Mouse (Mus musculus): ENCODE results near the gene Sox6.

Gene Sox6

DNA sequence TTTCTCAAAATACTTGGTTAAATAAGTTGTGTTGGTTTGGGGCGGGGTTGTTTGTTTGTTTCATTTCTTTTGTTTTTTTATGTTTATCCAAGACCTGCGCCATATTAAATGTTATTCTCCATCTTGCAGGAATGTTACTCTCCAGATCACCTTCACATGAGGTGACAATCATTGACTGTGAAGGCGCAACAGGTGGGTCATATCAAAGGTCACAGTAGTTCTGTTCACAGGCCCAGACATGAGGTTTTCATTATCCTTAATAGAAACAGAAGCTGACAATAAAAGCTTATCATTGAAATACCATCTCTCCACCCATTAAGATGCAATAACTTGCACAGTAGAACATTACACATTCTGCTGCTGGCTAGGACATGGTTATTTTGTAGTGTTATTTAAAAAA lies 54.5 kb downstream of the Sox6 start:
- DNase-seq = no peak

DNA sequence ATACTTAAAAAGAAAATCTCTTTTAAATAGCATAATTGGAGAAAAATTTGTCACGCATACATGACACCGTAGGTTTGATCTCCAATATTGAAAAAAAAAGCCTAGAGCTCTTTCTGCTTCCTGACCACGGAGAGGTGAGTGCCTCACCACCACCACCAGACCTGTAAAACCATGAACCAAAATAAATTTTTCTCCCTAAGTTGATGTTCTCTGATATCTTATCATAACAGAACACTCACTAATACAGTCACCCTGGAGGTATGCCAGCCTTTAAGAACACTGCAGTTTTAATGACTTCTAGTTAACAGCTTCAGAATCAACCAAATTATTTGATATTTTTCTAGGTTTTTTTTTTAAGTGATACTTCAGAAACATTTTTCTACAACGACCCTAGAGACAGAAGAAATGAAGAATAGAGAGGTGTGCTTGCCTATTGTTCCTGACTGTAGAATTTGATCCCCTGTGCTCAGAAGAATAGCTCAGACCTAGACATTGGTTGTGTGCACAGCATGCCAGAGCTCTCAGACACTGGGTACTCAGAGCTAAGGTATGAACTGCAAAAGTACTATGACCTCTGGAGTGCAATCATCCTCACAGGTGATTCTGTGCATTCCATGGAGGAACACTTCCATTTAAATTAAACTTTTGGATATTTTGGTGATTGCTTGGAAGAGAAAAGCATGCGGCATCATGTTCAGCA lies 58.6 kb downstream of the Sox6 start:
- no peak for DNase-seq

GRCm38 (mm10) chr7:115974518-115974917 lies 64.1 kb downstream of the Sox6 start:
- no peak for DNase-seq

DNA sequence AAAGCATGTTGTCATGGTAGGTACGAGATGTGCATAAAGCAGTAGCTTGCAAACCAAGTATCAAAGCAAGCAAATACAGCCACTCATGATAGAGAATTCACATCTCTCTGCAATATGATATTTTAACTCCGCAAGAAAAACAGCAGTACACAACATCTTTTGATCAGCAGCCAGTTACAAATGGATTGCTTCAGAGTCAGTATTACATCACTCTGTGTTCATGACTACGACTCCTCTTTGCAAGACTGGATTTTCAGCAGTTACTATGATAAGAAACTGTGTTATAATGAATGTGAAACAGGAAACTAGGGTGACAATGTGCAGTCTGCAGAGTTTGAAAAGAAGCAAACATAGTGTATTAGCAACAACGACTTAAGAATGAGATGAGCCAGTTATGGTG lies 71.4 kb downstream of the Sox6 start:
- DNase-seq = no peak

- no peak for DNase-seq
Observed at GRCm38 (mm10) chr7:115966181-115966580, 72.4 kb downstream of the Sox6 start.

DNA sequence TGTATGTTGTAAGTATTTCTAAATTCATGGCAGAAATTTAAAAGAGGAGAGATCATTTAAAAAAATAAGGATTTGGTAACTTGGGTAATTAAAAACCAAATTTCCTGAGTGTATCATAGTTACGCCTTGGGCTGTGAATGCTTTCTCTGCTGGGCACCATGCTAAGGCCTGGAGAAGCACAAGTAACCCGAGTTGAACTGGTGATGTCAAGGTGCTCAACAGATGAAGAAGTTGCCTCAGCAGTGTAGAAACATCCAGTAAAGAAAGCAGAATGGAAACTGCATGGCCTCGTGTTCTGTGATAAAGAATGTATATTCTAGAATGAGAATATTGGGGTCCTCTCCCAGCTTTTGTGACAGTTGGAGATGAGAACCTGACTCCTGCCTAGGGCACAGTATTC lies 85.5 kb downstream of the Sox6 start:
- DNase-seq = no peak

GRCm38 (mm10) chr7:115952235-115952634 lies 86.4 kb downstream of the Sox6 start:
- no peak for DNase-seq

DNA sequence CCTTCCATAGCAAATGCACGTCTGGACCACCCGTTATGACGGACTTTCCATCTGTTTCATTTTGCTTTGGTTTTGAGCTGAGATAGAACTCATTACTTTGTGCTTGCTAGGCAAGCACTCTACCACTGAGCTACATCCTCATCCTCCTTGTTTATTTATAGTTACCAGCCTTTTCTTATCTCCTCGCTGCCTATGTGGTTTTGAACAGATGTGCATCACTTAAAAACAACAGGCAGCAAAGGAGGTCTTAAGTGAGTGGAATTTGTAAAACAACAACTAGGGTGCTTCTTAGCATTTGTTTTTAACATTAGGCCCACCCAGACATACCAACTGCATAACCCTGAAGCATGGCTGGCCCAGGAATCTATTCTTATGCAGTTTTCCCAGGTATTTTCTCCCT lies 86.9 kb downstream of the Sox6 start:
- DNase-seq = no peak

DNA sequence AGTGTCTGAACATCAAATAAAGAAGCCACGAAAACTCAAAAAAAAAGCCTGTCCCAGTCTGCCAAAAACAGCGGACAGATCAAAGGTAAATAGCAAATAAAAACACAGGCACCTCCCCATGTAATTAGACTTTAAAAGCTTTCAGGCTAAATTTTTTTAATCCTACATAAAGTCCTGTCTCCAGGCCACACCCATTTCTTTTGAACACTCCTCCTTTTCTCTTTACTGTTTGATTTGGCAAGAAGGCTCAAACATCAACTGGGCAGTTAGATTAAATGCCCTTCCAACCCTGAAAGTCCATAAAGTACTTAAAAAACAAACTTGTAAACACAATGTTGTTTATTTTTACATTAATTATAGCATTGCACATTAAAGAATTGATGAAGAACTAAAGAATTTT lies 90.7 kb downstream of the Sox6 start:
- DNase-seq = no peak

- no peak for DNase-seq
Observed at GRCm38 (mm10) chr7:115946559-115946958, 92.0 kb downstream of the Sox6 start.

GRCm38 (mm10) chr7:115945516-115945915 lies 93.1 kb downstream of the Sox6 start:
- DNase-seq = no peak

GRCm38 (mm10) chr7:115944250-115944649 lies 94.3 kb downstream of the Sox6 start:
- no peak for DNase-seq

DNA sequence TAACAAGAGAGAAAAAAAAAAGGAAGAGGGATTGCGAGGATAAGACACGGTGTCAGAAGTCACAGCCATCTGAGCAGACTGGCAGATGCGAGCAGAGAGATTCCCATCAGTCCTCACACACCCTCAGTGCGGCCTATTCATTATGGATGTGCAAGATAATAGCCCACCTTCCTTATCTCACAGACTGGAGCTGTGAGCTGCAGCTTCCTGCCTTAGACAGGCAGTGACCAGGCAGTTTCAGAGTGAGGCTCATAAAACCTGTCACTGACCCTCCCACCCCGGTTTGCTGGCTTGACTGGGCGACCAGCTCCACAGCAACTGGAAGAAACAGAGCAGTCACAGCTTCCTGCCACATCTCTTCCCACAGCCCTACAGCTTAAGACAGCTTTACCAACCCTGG lies 96.8 kb downstream of the Sox6 start:
- no peak for DNase-seq

DNA sequence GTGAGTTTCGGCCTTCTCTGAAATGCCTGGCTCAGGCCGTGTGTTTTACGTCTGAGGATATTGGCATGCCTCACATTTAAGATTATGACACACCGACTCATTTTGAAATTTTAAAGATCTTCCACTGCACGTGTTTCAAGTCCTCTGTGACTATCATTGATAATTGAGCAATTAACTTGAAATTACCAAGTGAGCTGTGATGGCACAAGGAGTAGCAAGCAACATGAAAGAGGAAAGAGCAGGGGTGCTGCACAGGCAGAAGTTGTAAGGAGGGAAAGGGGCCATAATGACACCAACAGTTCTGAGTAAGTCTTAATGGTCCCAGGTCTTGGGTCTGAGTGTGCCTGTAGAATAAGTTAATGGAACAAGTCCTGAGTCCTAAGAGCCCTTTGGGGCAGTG lies 99.3 kb downstream of the Sox6 start:
- no peak for DNase-seq

- no peak for DNase-seq
Observed at GRCm38 (mm10) chr7:115936908-115937307, 101.7 kb downstream of the Sox6 start.

DNA sequence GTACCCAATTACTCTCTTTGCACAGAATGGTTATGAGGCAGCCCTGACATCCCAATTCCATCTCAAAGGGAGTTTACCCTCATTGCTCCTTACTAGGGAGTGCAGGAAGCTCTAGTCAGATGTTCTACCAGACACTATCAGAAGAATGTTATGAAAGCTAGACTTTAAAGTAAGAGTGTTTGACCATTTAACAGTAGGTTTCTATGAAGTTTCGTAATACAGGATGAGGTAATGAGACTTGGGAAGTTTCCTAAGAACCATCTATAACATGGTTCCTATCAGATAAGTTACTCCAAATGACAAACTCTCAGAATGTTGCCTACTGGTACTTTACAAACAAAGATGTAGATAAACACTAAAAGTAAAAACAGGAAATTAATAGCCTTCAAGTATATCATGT lies 123.3 kb downstream of the Sox6 start:
- no peak for DNase-seq

GRCm38 (mm10) chr7:115910313-115910712 lies 128.3 kb downstream of the Sox6 start:
- DNase-seq = no peak

DNA sequence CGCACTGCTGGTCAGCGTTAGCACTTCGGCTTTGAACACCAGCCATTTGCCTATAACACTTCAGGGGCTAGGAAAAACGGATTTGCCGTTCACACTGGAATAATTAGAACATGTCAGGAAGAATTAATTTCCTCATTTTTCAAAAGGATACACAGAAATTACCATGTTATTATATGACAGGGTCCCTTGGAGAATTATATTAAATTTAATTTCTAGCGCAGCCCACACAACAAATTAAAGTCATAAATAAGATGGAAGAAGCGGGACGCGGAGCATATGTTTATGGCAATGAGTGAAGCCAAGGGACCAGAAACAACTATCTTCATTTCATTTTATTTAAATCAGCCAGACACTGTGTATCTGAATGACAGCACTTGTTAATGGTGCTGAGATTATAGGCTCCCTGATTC lies 133.8 kb downstream of the Sox6 start:
- no peak for DNase-seq

GRCm38 (mm10) chr7:115903931-115904797 lies 134.4 kb downstream of the Sox6 start:
- DNase-seq = no peak

GRCm38 (mm10) chr7:115903368-115903767 lies 135.2 kb downstream of the Sox6 start:
- no peak for DNase-seq

- no peak for DNase-seq
Observed at GRCm38 (mm10) chr7:115895831-115896230, 142.8 kb downstream of the Sox6 start.

DNA sequence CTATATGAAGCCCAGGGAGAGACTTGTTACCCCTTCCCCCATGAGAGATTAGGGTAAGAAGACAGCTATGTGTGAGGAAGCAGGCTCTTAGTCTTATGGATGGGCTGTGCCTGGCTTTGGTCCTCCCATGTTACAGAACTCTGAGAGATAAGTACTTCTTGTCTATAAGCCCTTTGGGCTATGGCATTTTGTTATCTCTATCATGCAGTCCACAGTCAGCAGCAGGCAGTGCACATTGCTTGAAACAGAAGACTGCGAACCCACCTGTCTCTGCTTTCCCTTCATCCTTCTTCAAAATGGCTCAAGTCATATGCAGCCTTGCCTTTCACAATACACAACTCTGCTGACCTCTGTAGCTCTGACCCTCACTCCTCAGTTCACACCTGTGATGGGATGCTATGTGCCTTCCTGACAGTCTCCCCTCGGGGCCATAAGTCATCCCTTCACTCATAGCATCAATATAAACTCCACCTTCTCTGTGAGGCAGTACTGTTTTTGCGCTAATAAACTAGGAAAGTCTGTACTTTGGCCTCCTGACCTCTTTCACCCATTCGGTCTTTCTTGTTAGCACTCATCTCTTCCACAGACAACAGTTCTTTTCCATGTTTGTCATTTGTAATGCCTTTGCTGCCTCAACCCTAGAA lies 143.4 kb downstream of the Sox6 start:
- DNase-seq = no peak

DNA sequence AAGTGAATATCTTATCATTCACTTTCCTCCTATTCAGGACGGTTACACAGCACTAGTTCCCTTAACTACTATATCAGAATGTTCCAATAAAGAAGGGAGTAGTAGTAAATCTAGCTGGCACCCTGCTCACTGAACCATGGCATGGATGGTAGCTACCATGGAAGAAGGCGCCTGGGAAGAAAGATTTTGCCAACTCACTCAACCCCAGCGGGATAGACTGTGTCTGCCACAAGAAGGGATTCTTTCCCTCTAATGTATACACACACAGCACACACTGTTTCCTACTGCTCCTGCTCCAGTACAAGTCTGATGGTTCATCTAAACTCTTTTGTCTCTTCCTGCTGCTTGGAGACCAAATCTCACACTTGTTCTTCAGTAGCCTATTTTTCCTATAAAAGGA lies 147.1 kb downstream of the Sox6 start:
- DNase-seq = no peak

GRCm38 (mm10) chr7:115889926-115890325 lies 148.7 kb downstream of the Sox6 start:
- DNase-seq = no peak
